Comparison of ENCODE assay signal across 12 mouse cellular contexts in the genomic region with DNA sequence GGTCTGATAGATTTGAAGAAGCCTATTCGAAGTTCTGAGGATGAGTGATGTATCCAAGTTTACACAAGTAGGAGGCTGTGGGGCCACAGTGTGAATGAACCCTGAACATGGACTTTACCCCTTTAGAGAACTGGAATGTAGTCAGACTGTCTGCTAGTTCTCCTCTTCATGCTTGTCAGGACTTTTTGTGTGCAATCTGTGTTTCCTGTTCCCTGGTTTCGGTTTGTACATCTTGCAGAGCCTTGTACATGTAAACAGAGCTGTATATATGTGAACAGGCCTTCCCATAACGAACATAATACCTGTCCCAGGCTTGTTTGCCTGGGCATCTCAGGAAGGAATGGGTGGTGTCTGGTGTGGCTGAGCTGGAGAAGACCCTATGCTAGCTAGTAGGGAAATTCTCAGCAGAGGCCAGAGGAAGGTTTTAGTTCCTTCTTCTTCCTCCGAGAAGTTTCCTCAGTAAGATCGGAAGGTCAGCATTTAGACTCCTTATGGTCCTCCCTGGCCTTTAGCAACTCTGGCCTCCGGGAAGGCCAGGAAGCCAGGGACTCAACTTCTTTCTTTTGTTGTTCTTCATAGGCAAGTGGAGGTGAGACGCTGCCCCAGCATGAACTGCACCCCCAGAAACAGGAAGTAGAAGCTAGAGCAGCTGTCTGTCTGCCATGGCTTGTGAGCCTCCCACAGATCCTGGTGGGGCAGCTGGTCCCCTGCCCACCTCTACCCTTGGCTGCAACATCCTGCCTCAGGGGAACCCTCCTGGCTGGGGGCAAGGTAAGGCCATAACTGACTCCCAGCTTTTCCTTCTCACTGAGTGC. TPM values are rescaled to one million over a fixed set of nuclear protein-coding genes. Genes with fewer than 3 reads are reported as not detected.
A peak's percentile ranks its signal among the peaks of the same experiment; 100 is the strongest.
DNase-seq lines count a peak whose midpoint lies in the region; ATAC-seq and TF ChIP-seq lines count a peak whose summit lies in the region.
"Had no signal": no experiment of that assay in that cellular context is flagged by ENCODE, and none has a peak within 500 bp of the region (broad histone marks: within the 10 kb centered on the region; RNA-seq: fewer than 3 reads in every experiment).

No protein-coding gene starts in this region.

- DNase-seq in kidney, adult 2 months = peak; percentile 84
- DNase-seq in thymus, adult 2 months = peak; percentile 68
- DNase-seq in adrenal gland, adult 18-20 months (ENCODE audit: low spot score in 2 of 2) = no peak
- DNase-seq in cerebellum, postnatal 25 days = no peak
- DNase-seq: cerebellum, adult 8-10 months; midbrain, embryonic 14.5 days had no signal

- H3K9ac ChIP-seq in kidney, embryonic 14.5 days (ENCODE audit: low read depth, low read length) = no peak overlapping the region
- no peak overlapping the region; the same call in 1 of the 2 replicates for H3K9ac ChIP-seq in liver, embryonic 16.5 days (ENCODE audit: low read depth, low read length)

- H3K27ac ChIP-seq in kidney, adult 2 months (ENCODE audit: insufficient read depth, low read depth, low read length) = peak overlapping the region; percentile 66
- H3K27ac ChIP-seq in kidney, embryonic 14.5 days (ENCODE audit: low read depth, low read length) = no peak overlapping the region
- H3K27ac ChIP-seq in bone marrow, adult 2 months (ENCODE audit: control insufficient read depth, insufficient read depth, low read depth, low read length, poor library complexity) = peak overlapping the region; percentile 86
- H3K27ac ChIP-seq in liver, embryonic 16.5 days (ENCODE audit: low read length) = peak overlapping the region; percentile 86
- peak overlapping the region; percentile 88 for H3K27ac ChIP-seq in thymus, adult 2 months (ENCODE audit: control insufficient read depth, insufficient read depth, low read length)

- no peaks in the 10 kb centered on the region for H3K9me3 ChIP-seq in kidney, embryonic 14.5 days (ENCODE audit: control insufficient read depth, low read length)
- H3K9me3 ChIP-seq in liver, embryonic 16.5 days (replicated peaks; ENCODE audit: control insufficient read depth, low read length) = no peaks in the 10 kb centered on the region

- TF ChIP-seq POLR2A in kidney, adult 2 months (IDR thresholded peaks at IDR 0.05; ENCODE audit: low read depth, low read length) = no peak
- no peak for TF ChIP-seq POLR2A in bone marrow, adult 2 months (IDR thresholded peaks at IDR 0.05; ENCODE audit: borderline replicate concordance, control insufficient read depth, low read depth, low read length)
- TF ChIP-seq POLR2A in thymus, adult 2 months (IDR thresholded peaks at IDR 0.05; ENCODE audit: control insufficient read depth, extremely low read depth, insufficient read depth, low read length, poor library complexity) = no peak

- TF ChIP-seq CTCF in kidney, adult 2 months (conservative IDR thresholded peaks at IDR 0.05; ENCODE audit: insufficient read depth, insufficient read length, low read depth, low read length) = no peak
- no peak for TF ChIP-seq CTCF in bone marrow, adult 2 months (IDR thresholded peaks at IDR 0.05; ENCODE audit: control insufficient read depth, insufficient read depth, low read length)
- TF ChIP-seq CTCF in thymus, adult 2 months (IDR thresholded peaks at IDR 0.05; ENCODE audit: borderline replicate concordance, control insufficient read depth, extremely low read depth, insufficient read depth, low read length, poor library complexity) = no peak

- no peaks in the 10 kb centered on the region for H3K27me3 ChIP-seq in kidney, adult 2 months (replicated peaks; ENCODE audit: control insufficient read depth, insufficient read depth, low read length)
- H3K27me3 ChIP-seq in kidney, embryonic 14.5 days (ENCODE audit: control insufficient read depth, insufficient read depth, low read length) = no peaks in the 10 kb centered on the region
- H3K27me3 ChIP-seq in liver, embryonic 16.5 days (ENCODE audit: control insufficient read depth, insufficient read depth, low read depth, low read length) = no peaks in the 10 kb centered on the region
- no peaks in the 10 kb centered on the region for H3K27me3 ChIP-seq in thymus, adult 2 months (ENCODE audit: control insufficient read depth, insufficient read depth, low read length)

- no peak overlapping the region for H3K4me2 ChIP-seq in kidney, embryonic 14.5 days (replicated peaks; ENCODE audit: low read depth, low read length)
- peak overlapping the region; percentile 90 for H3K4me2 ChIP-seq in liver, embryonic 16.5 days (ENCODE audit: low read depth, low read length)

- ATAC-seq in kidney, embryonic 14.5 days (ENCODE audit: low FRiP score, low TSS enrichment) = no peak
- ATAC-seq in liver, embryonic 16.5 days (ENCODE audit: low read depth) = peak; percentile 35
- no peak for ATAC-seq in erythroblast, adult 5-6 weeks (replicated peaks; ENCODE audit: low FRiP score, poor library complexity, severe bottlenecking)

- 44% methylated on average over 7 of the region's 7 CpGs for WGBS in kidney, adult 2 months
- WGBS in kidney, embryonic 14.5 days = 69% methylated on average over 7 of the region's 7 CpGs
- WGBS in bone marrow, adult 2 months = 15% methylated on average over 7 of the region's 7 CpGs
- WGBS in liver, embryonic 16.5 days (ENCODE audit: insufficient replicate concordance) = 25% methylated on average over 7 of the region's 7 CpGs
- 12% methylated on average over 7 of the region's 7 CpGs for WGBS in thymus, adult 2 months

- H3K4me1 ChIP-seq in kidney, adult 2 months (ENCODE audit: control insufficient read depth, insufficient read depth, low read length) = peaks cover 33% of the 10 kb centered on the region
- H3K4me1 ChIP-seq in kidney, embryonic 14.5 days (ENCODE audit: control insufficient read depth, insufficient read depth, low read length) = peaks cover 19% of the 10 kb centered on the region
- peaks cover 16% of the 10 kb centered on the region for H3K4me1 ChIP-seq in bone marrow, adult 2 months (ENCODE audit: control insufficient read depth, insufficient read depth, low read length)
- H3K4me1 ChIP-seq in liver, embryonic 16.5 days (ENCODE audit: control insufficient read depth, low read depth, low read length) = peaks cover 47% of the 10 kb centered on the region
- H3K4me1 ChIP-seq in thymus, adult 2 months (replicated peaks; ENCODE audit: control insufficient read depth, insufficient read depth, low read length) = peaks cover 44% of the 10 kb centered on the region

- no peak overlapping the region for H3K4me3 ChIP-seq in kidney, adult 2 months (ENCODE audit: insufficient read depth, low read depth, low read length)
- no peak overlapping the region for H3K4me3 ChIP-seq in kidney, embryonic 14.5 days (ENCODE audit: low read length)
- peak overlapping the region; percentile 43 for H3K4me3 ChIP-seq in bone marrow, adult 2 months (replicated peaks; ENCODE audit: control insufficient read depth, low read depth, low read length)
- peak overlapping the region; percentile 23 for H3K4me3 ChIP-seq in liver, embryonic 16.5 days (ENCODE audit: low read depth, low read length)
- peak overlapping the region; percentile 21; the same call in 1 of the 2 replicates for H3K4me3 ChIP-seq in thymus, adult 2 months (ENCODE audit: control insufficient read depth, insufficient read depth, low read length)

- no peaks in the 10 kb centered on the region for H3K36me3 ChIP-seq in kidney, adult 2 months (ENCODE audit: control insufficient read depth, insufficient read depth, low read length)
- no peaks in the 10 kb centered on the region for H3K36me3 ChIP-seq in kidney, embryonic 14.5 days (ENCODE audit: control insufficient read depth, insufficient read depth, low read length)
- H3K36me3 ChIP-seq in liver, embryonic 16.5 days (ENCODE audit: control insufficient read depth, insufficient read depth) = no peaks in the 10 kb centered on the region; the same call in 1 of the 2 replicates
- H3K36me3 ChIP-seq in thymus, adult 2 months (ENCODE audit: control insufficient read depth, insufficient read depth, low read length) = no peaks in the 10 kb centered on the region

RNA-seq across cellular contexts. Expression of a gene that starts 3.5 kb away (rescaled TPM):
- polyA plus RNA-seq in kidney, adult 2 months (2012; rRNA removed) = 9.1 and 10.1 TPM in 2 replicates
- polyA plus RNA-seq in kidney, embryonic 14.5 days (2014; fragmentation: Nextera tagmentation; extraction: Ambion mirVana) = 4.6 and 7.9 TPM in 2 replicates
- 5.6 and 8.5 TPM in 2 replicates for polyA plus RNA-seq in bone marrow, adult 2 months (2011; ENCODE audit: insufficient read depth, insufficient read length, low replicate concordance, missing spikeins)
- polyA plus RNA-seq in liver, embryonic 16.5 days (2015; fragmentation: Nextera tagmentation; extraction: Ambion mirVana) = 10.2 and 11.3 TPM in 2 replicates
- 15.7 and 20.9 TPM in 2 replicates for polyA plus RNA-seq in thymus, adult 2 months (2012; rRNA removed)
- total RNA-seq in erythroblast, adult 5-6 weeks (2015; ENCODE audit: low replicate concordance) = 5.0 and 15.3 TPM in 2 replicates
- 1.5 and 2.6 TPM in 2 replicates for total RNA-seq in erythroblast, adult 5-6 weeks (2017; ENCODE audit: low replicate concordance)
- total RNA-seq in adrenal gland, adult 18-20 months (2021) = 10 to 100 TPM in 1 of 2 experiments, 1 to 10 TPM in 1; 8.9 to 14.8 TPM

RNA-seq across cellular contexts. Expression of a gene that starts 17.5 kb away (rescaled TPM):
- polyA plus RNA-seq in kidney, adult 2 months (2012; rRNA removed) = 76.1 and 117 TPM in 2 replicates
- 264 and 332 TPM in 2 replicates for polyA plus RNA-seq in kidney, embryonic 14.5 days (2014; fragmentation: Nextera tagmentation; extraction: Ambion mirVana)
- 79.7 and 87.6 TPM in 2 replicates for polyA plus RNA-seq in bone marrow, adult 2 months (2011; ENCODE audit: insufficient read depth, insufficient read length, low replicate concordance, missing spikeins)
- polyA plus RNA-seq in liver, embryonic 16.5 days (2015; fragmentation: Nextera tagmentation; extraction: Ambion mirVana) = 123 and 130 TPM in 2 replicates
- 39.4 and 41.5 TPM in 2 replicates for polyA plus RNA-seq in thymus, adult 2 months (2012; rRNA removed)
- total RNA-seq in erythroblast, adult 5-6 weeks (2015; ENCODE audit: low replicate concordance) = 39.6 and 49.7 TPM in 2 replicates
- 31.0 and 43.5 TPM in 2 replicates for total RNA-seq in erythroblast, adult 5-6 weeks (2017; ENCODE audit: low replicate concordance)
- 100 to 1,000 TPM; 182 to 188 TPM for total RNA-seq in adrenal gland, adult 18-20 months (2021)

RNA-seq across cellular contexts. Expression of a gene that starts 43.0 kb away (rescaled TPM):
- not detected in 2 replicates for polyA plus RNA-seq in kidney, adult 2 months (2012; rRNA removed)
- not detected in 2 replicates for polyA plus RNA-seq in kidney, embryonic 14.5 days (2014; fragmentation: Nextera tagmentation; extraction: Ambion mirVana)
- polyA plus RNA-seq in bone marrow, adult 2 months (2011; ENCODE audit: insufficient read depth, insufficient read length, low replicate concordance, missing spikeins) = not detected in 2 replicates
- not detected in 2 replicates for polyA plus RNA-seq in liver, embryonic 16.5 days (2015; fragmentation: Nextera tagmentation; extraction: Ambion mirVana)
- not detected in 2 replicates for polyA plus RNA-seq in thymus, adult 2 months (2012; rRNA removed)
- total RNA-seq in erythroblast, adult 5-6 weeks (2015; ENCODE audit: low replicate concordance) = not detected in 2 replicates
- total RNA-seq in erythroblast, adult 5-6 weeks (2017; ENCODE audit: low replicate concordance) = not detected in 2 replicates
- not detected for total RNA-seq in adrenal gland, adult 18-20 months (2021)
- total RNA-seq: ES-E14 had no signal
- polyA plus RNA-seq: large intestine, adult 2 months; midbrain, embryonic 14.5 days had no signal

Comparison
In these comparisons a context has a peak if more than half of its experiments do, and no peak if none do; other contexts are left out.
1. DNase-seq: peak in kidney, adult 2 months (single experiment) and thymus, adult 2 months (single experiment); none in adrenal gland, adult 18-20 months (0 of 2) and cerebellum, postnatal 25 days (0 of 2).
2. H3K4me3 ChIP-seq: peak in bone marrow, adult 2 months (single experiment), liver, embryonic 16.5 days (single experiment) and thymus, adult 2 months (single experiment); none in kidney, adult 2 months (single experiment) and kidney, embryonic 14.5 days (single experiment).